Comparison of ENCODE assay signal across 8 mouse cellular contexts in the genomic region with DNA sequence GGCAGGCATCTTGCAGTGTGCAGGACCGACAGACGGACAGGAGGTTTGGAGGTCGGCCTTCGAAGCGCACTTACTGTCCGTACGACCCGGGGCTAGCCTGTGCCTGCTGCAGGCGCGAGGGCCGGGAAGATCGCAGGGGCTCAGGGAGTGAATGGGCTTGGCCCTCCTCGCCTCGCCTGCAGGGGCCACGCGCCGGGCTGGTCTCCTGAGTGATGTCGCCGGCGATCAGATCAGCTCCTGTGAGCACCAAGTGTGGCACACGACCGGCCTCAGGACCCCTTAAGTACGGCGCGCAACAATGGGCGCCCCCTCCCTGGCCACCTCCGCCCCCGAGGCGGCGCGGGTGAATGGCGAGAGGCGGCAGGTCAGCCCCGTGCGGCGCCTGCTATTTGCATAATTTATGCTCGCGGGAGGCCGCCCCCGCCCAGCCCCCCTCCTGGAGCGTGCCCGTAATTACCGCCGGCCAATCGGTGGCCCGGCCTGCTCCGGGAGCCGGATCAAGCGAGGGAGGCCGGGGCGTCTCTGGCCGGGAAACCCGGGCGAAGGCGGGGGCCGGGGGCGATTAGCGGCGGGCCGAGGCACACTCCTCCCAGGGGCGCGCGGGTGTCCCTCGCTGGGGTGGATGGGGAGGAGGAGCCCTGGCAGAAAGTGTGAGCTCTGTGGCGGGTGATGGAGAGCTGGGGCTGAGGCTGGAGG. TPM values are rescaled to one million over a fixed set of nuclear protein-coding genes. Genes with fewer than 3 reads are reported as not detected.
DNase-seq lines count a peak whose midpoint lies in the region; ATAC-seq lines count a peak whose summit lies in the region.

A gene (minus strand): TSS at position 240 of the 696 bp plus-strand sequence.

- peak; percentile 81 for ATAC-seq in hindbrain, embryonic 13.5 days (ENCODE audit: low FRiP score)

- peak within 1 kb of the TSS; percentile 55 for H3K4me2 ChIP-seq in hindbrain, embryonic 13.5 days

- peak within 1 kb of the TSS; percentile 35 for H3K9ac ChIP-seq in hindbrain, embryonic 13.5 days

- H3K27ac ChIP-seq in hindbrain, embryonic 13.5 days, result no peak within 1 kb of the TSS
- H3K27ac ChIP-seq in limb, embryonic 10.5 days, result peak within 1 kb of the TSS; percentile 14; the same call in 1 of the 2 replicates

- peak within 1 kb of the TSS; percentile 37 for H3K4me3 ChIP-seq in hindbrain, embryonic 13.5 days
- H3K4me3 ChIP-seq in limb, embryonic 10.5 days, result peak within 1 kb of the TSS; percentile 53

- H3K4me1 ChIP-seq in hindbrain, embryonic 13.5 days (replicated peaks), result peaks cover 40% of the 10 kb centered on the region
- peaks cover 25% of the 10 kb centered on the region for H3K4me1 ChIP-seq in limb, embryonic 10.5 days

- WGBS in hindbrain, embryonic 13.5 days, result under 1% methylated on average over 55 of the region's 65 CpGs
- WGBS in limb, embryonic 10.5 days, result under 1% methylated on average over 65 of the region's 65 CpGs

- no peaks in the 10 kb centered on the region for H3K36me3 ChIP-seq in hindbrain, embryonic 13.5 days
- no peaks in the 10 kb centered on the region for H3K36me3 ChIP-seq in limb, embryonic 10.5 days

- H3K9me3 ChIP-seq in hindbrain, embryonic 13.5 days, result no peaks in the 10 kb centered on the region
- H3K9me3 ChIP-seq in limb, embryonic 10.5 days (replicated peaks), result no peaks in the 10 kb centered on the region

- peak; percentile 5 to 30 for DNase-seq in left cerebral cortex, adult 18-20 months (ENCODE audit: low spot score in 2 of 2)
- DNase-seq in left cerebral cortex, adult 11 months (ENCODE audit: low spot score), result no peak
- DNase-seq in embryo, embryonic 10.5 days (ENCODE audit: low spot score), result peak; percentile 81
- peak; percentile 76 for DNase-seq in limb, embryonic 10.5 days (ENCODE audit: low spot score)
- peak; percentile 52 for DNase-seq in retina, postnatal 7 days (ENCODE audit: low read depth, low spot score)
- no peak for DNase-seq in gastrocnemius, postnatal 25 days
- no peak for DNase-seq in urinary bladder, postnatal 10 days (ENCODE audit: low spot score)

- H3K27me3 ChIP-seq in hindbrain, embryonic 13.5 days, result peaks cover 99% of the 10 kb centered on the region
- peaks cover 100% of the 10 kb centered on the region for H3K27me3 ChIP-seq in limb, embryonic 10.5 days (ENCODE audit: low read depth, poor library complexity, severe bottlenecking)

RNA-seq across cellular contexts. Expression of the gene that starts here (rescaled TPM):
- total RNA-seq in left cerebral cortex, adult 18-20 months (2021), result under 1 TPM in 1 of 2 experiments, not detected in 1; 0.35 TPM
- polyA plus RNA-seq in hindbrain, embryonic 13.5 days (2015; fragmentation: Nextera tagmentation; extraction: Ambion mirVana), result 5.9 and 9.8 TPM in 2 replicates
- polyA plus RNA-seq in limb, embryonic 10.5 days (2016; fragmentation: Nextera tagmentation; extraction: Ambion mirVana), result 0.11 TPM in 1 of 2 replicates, not detected in the other
- total RNA-seq in gastrocnemius, postnatal 25 days (2021), result not detected

Comparison
In these comparisons a context has a peak if more than half of its experiments do, and no peak if none do; other contexts are left out.
1. Peak in DNase-seq in left cerebral cortex, adult 18-20 months; RNA of the gene not detected or under 1 TPM.
2. Peak in DNase-seq, H3K4me3 ChIP-seq and H3K27ac ChIP-seq in limb, embryonic 10.5 days; RNA of the gene not detected or under 1 TPM.
3. DNase-seq: peak in embryo, embryonic 10.5 days (single experiment) and retina, postnatal 7 days (single experiment); none in left cerebral cortex, adult 11 months (single experiment), gastrocnemius, postnatal 25 days (single experiment) and urinary bladder, postnatal 10 days (single experiment).